Mouse (Mus musculus) kidney, adult 2 months (tissue): Measurements from ENCODE around the gene Tcf20. TPM values are rescaled to one million over a fixed set of nuclear protein-coding genes. Genes with fewer than 3 reads are reported as not detected.

Experiments
- DNase-seq: peaks from one replicate; pipeline ENCODE4 v3.0.0; 2021
- H3K27ac ChIP-seq: fragments of 200-500 bp; 2 replicates; pipeline ENCODE4 v1.5.1; 2012; ENCODE audit warnings: low read depth, low read length, control low read depth, inconsistent platforms; ENCODE audit not compliant: insufficient read depth
- H3K27me3 ChIP-seq: fragments of 200-500 bp; replicated peaks from 2 replicates; pipeline ENCODE4 v1.6.1; 2012; ENCODE audit warnings: mild to moderate bottlenecking, moderate library complexity, low read length, inconsistent platforms; ENCODE audit not compliant: control insufficient read depth, insufficient read depth
- H3K36me3 ChIP-seq: fragments of 200-500 bp; 2 replicates; pipeline ENCODE4 v1.6.1; 2012; ENCODE audit warnings: mild to moderate bottlenecking, moderate library complexity, low read length, inconsistent platforms; ENCODE audit not compliant: control insufficient read depth, insufficient read depth
- H3K4me1 ChIP-seq: fragments of 200-500 bp; 2 replicates; pipeline ENCODE4 v1.6.1; 2011; ENCODE audit warnings: low read length; ENCODE audit not compliant: control insufficient read depth, insufficient read depth
- H3K4me3 ChIP-seq: fragments of 200-500 bp; 2 replicates; pipeline ENCODE4 v1.5.1; 2011; ENCODE audit warnings: mild to moderate bottlenecking, low read depth, low read length, control low read depth; ENCODE audit not compliant: insufficient read depth
- CTCF ChIP-seq: fragments of 200-500 bp; conservative IDR thresholded peaks from 2 replicates; pipeline ENCODE4 v1.5.1; 2011; ENCODE audit warnings: low read depth, mild to moderate bottlenecking, control low read depth, low read length, moderate library complexity, mixed read lengths; ENCODE audit not compliant: insufficient read depth, insufficient read length
- POLR2A ChIP-seq: fragments of 200-500 bp; IDR thresholded peaks from one replicate; pipeline ENCODE4 v1.6.1; 2011; ENCODE audit warnings: low read depth, low read length, control low read depth
- WGBS: fragments of 180-500 bp; shearing (Covaris S2); methylation state at CpG from one replicate; pipeline ENCODE4 v1.1.7; 2018; 5-methylcytosine and 5-hydroxymethylcytosine counted together
- polyA plus RNA-seq: library from polyadenylated mRNA; depleted of rRNA; stranded (reverse); fragments of >200 nt; gene quantifications from 2 replicates; pipeline ENCODE4 v1.2.3, GENCODE M21; 2012

The Tcf20 gene
- polyA plus RNA-seq, 1 experiment, result 18.1 TPM

DNA sequence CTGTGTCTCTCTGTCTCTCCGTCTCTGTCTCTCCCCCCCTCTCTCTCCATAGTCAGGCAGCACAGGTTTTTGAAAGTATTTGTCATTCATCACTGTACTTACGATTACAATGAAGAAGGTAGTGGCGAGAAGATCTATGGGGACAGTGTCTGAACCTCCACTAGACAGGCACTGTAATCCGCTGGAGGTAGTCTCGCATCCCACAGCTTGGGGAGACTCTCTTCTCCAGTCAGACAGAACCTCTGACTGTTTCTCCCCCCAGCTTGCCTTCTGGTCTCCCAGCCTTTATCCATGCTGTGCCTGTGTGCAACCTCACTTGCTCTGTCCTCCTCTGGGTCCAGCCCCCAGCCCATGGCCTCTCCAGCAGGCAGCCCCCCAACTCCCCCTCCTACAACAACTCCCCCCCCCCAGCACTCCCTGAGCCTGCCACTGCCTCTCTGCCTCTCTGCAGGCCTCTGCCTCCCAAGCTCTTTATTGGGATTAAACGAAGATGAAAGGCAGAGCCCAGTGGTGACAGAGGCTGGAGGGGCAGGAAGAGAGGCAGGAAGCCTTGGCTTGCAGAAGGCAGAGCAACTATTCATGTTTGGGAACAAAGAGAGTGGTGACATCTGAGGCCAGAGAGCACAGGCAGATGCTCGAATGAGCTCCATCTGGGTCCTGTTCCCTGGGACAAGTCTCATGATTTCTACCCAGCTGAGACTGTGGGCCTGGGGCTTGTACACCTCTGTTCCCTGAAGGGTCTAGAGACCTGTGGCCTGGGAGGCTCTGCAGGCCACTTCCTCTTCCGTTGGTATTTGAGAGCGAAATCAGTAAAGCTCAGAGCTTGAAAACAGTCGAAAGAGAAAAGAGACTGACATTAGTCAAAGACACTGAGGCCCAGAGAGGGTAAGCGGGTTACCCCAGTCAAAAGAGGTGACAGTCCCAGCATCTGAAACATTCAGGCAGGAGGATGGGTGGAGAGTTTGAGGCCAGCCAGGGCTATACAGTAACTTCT lies 42.4 kb upstream of the Tcf20 start:
- H3K27ac ChIP-seq, result no peak overlapping the region
- no peaks in the 10 kb centered on the region for H3K36me3 ChIP-seq
- WGBS, result 66% methylated on average over 11 of the region's 11 CpGs
- no peak overlapping the region for H3K4me3 ChIP-seq
- no peak for DNase-seq
- TF ChIP-seq POLR2A (no peak), CTCF (no peak)
- no peaks in the 10 kb centered on the region for H3K27me3 ChIP-seq
- no peaks in the 10 kb centered on the region for H3K4me1 ChIP-seq

DNA sequence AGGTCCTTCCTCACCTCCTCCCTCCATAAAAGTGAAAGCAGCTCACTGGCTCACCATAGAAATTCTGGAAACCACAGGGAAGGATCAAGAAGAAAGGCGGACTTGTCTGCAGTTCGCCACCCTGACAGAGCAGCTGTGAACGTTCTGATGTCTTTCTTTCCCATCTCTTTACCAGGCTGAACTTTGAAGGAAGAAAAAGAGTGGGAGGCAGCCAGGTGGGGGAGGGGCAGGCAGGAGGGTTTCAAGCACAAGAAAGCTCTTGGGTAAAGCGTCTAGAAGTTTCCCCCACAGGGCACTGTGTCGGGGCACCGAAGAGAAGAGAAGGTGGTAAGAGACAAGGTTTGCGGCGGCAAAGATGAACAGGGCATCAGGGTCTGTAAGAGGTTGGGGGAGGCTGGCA lies 38.5 kb upstream of the Tcf20 start:
- Histone ChIP-seq H3K4me3 (no peak overlapping the region), H3K27me3 (no peaks in the 10 kb centered on the region), H3K27ac (no peak overlapping the region), H3K36me3 (no peaks in the 10 kb centered on the region), H3K4me1 (no peaks in the 10 kb centered on the region)
- 61% methylated on average over 8 of the region's 8 CpGs for WGBS
- no peak for TF ChIP-seq CTCF
- TF ChIP-seq POLR2A, result no peak
- no peak for DNase-seq

DNA sequence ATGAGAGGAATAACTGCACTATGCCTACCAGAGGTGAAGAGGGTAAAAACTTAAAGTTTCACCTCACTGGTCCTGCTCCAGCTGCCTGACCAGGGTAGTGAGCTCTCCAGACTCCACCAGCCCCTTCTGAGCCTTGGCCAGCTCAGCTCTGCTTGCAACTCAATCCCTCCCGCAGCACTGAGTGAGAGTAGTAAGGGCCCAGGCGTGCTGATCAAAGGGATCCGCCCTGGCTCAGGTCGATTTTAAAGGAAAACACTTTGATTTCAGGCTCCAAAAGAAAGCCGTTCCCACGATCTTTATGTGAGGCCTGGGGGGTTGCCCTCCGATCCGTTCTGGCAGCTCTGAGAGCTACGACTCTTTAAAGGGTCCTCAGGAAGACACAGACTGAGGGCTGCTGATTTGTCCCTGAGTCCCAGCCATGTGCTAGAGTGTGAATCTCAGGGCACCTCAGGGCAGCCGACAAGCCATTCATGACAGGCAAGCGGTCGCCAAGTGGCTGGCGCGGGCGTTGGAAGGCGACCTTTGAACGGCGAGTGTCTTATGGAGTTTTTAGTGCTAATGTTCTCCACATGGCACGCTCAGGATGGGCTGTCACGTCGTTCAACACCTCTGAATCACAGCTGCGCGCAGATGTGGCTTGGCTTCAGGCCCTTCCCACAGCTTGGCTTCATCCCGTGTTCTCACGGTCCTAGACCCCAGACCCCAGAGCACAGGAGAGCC lies 37.5 kb upstream of the Tcf20 start:
- Histone ChIP-seq H3K27me3 (no peaks in the 10 kb centered on the region), H3K4me1 (no peaks in the 10 kb centered on the region), H3K36me3 (no peaks in the 10 kb centered on the region), H3K4me3 (no peak overlapping the region), H3K27ac (no peak overlapping the region)
- 34% methylated on average over 25 of the region's 25 CpGs for WGBS
- peak; percentile 71 for DNase-seq
- TF ChIP-seq POLR2A (no peak), CTCF (no peak)

DNA sequence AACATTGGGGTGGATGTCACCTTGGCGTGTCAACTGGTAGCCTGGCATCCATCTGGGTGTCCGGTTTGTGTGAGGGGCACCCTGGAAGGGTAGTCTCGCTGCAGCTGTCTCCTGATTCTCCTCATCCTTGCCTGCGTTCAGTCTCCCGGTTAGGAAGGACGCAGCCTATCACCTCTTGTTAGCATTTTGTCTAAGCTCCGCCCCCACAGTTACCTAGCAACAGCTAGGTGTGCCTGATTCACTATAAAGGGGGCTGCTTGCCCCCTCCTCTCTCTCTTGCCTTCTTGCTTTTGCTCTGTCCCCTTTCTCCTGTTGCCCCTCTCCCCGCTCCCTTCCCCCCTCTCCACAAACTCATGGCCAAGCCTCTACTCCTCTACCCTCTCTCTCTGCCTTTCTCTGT lies 35.3 kb upstream of the Tcf20 start:
- Histone ChIP-seq H3K27me3 (no peaks in the 10 kb centered on the region), H3K36me3 (no peaks in the 10 kb centered on the region), H3K27ac (no peak overlapping the region), H3K4me3 (no peak overlapping the region), H3K4me1 (no peaks in the 10 kb centered on the region)
- no peak for DNase-seq
- no peak for TF ChIP-seq CTCF
- no peak for TF ChIP-seq POLR2A
- WGBS, result 70% methylated on average over 8 of the region's 8 CpGs

DNA sequence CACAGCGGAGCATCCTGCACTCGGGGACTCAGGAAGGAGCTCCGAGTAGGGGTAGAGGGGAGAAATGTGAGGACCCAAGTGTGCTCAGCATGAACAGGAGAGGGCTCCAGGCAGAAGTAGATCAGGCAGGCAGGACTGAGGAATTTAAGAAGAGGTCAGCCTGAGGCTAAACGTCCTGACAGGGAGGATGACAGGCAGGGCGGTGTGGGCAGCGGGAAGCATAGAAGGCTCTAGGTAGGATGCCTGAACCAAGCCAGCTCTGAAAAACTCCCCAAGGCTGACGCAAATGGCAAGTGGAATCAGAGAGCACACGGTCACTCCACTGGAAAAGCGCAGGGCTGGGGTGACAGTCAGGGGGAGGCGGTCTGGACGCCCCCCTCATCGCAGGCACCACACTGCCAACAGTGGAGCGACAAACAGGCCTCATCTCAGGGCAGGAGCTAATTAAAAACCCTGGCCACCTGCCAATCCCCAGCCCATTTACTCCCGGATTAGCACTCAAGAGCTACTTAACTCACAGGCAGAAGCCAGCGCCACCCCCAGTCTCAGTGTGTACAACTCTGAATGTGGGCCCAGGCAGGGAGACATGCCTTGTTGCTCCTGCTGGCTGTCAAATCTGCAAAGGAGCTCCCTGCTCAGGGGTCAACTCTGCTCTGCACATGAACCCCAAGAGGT lies 23.5 kb upstream of the Tcf20 start:
- no peak overlapping the region for H3K4me3 ChIP-seq
- no peaks in the 10 kb centered on the region for H3K36me3 ChIP-seq
- peak; percentile 16 for DNase-seq
- no peak for TF ChIP-seq CTCF
- no peak for TF ChIP-seq POLR2A
- WGBS, result 43% methylated on average over 15 of the region's 15 CpGs
- no peak overlapping the region for H3K27ac ChIP-seq
- no peaks in the 10 kb centered on the region for H3K27me3 ChIP-seq
- H3K4me1 ChIP-seq, result no peaks in the 10 kb centered on the region

DNA sequence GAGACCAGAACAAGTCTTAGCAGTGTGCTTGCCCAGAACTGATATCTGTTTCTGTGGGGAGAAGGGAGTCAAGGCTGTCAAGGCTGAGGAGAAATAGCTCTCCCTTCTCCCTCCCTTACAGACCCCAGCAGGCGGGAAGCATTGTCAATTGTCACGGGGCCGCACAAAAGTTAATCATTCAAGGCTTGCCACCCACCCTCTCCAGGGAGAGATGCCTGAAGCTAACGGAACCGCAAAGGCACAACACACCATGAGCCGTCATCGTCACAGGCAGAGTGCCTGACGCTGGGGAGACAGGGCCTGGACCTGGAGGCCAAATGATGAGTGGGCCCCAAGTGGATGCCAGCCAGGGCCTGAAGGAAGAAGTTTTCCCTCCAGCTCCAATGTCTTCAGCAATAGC lies 22.8 kb upstream of the Tcf20 start:
- Histone ChIP-seq H3K4me1 (no peaks in the 10 kb centered on the region), H3K4me3 (no peak overlapping the region), H3K36me3 (no peaks in the 10 kb centered on the region), H3K27me3 (no peaks in the 10 kb centered on the region), H3K27ac (no peak overlapping the region)
- no peak for TF ChIP-seq CTCF
- TF ChIP-seq POLR2A, result no peak
- 35% methylated on average over 8 of the region's 8 CpGs for WGBS
- no peak for DNase-seq
